Mouse (Mus musculus) E14TG2a.4 (cell line): ENCODE results near the gene Gli2.

Experiments
- CTCF ChIP-seq: conservative IDR thresholded peaks from 2 replicates; pipeline ENCODE4 v1.5.1; 2014; ENCODE audit warnings: low read length
- NANOG ChIP-seq: IDR thresholded peaks from 2 replicates; pipeline ENCODE4 v1.6.1; 2014; ENCODE audit warnings: borderline replicate concordance, low read length, mixed read lengths

DNA sequence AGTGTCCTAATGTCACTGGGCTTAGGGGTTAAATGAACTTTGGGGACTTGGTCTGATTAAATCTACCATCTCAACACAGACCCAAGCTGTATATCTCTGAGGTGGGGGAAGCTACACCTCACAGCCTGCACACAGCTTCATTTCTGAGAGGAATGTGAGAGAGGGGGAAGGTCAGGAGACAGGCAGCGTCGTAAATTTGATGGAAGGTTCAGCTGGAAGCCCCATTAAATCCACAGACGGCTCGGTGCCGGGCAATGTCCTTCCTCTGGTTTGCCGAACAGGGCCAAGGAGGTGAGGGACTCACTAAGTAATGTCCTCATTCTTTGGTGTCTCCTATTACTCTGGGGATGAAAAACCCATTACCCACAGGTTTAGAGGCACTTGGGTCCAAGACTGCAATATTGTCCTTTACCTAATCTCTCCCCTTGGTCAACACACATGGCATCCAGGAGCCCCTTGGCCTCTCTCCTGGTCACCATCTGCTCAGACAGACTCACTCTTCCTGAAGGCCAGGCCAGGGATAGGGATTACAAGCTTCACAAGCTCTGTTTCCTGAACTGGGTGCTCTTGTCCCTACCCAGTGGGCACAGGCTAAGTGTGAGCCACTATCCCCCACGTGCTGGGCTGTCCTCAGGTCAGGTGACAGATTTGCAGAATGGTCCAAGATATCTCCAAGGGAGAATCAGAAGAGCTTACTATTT lies 135.7 kb downstream of the Gli2 start:
- TF ChIP-seq CTCF (no peak), NANOG (no peak)
